Mouse (Mus musculus) lung, postnatal 0 days (tissue): Measurements from ENCODE around the gene Cnot2. TPM values are rescaled to one million over a fixed set of nuclear protein-coding genes. Genes with fewer than 3 reads are reported as not detected.
"Not testable (repeated sequence)": the region's sequence is repeated elsewhere in the genome, so short reads cannot be mapped to it uniquely, and the experiment has no call there.

Experiments used
- ATAC-seq: fragments of 200-750 bp; cut with Nextera tagmentation; 2 replicates; pipeline ENCODE4 v1.8.0; 2017; ENCODE audit warnings: moderate library complexity
- DNase-seq: peaks from one replicate; pipeline ENCODE4 v3.0.0-alpha.2; 2016; ENCODE audit warnings: low spot score
- H3K27ac ChIP-seq: fragments of 300-500 bp; sonication (generic); 2 replicates; pipeline ENCODE4 v1.5.1; 2014; ENCODE audit warnings: antibody characterized with exemption, mild to moderate bottlenecking, low read length, mixed read lengths
- H3K27me3 ChIP-seq: fragments of 300-500 bp; sonication (generic); replicated peaks from 2 replicates; pipeline ENCODE4 v1.6.1; 2014; ENCODE audit warnings: low read length, mixed read lengths; ENCODE audit not compliant: insufficient read depth
- H3K36me3 ChIP-seq: fragments of 300-500 bp; sonication (generic); 2 replicates; pipeline ENCODE4 v1.6.1; 2014; ENCODE audit warnings: low read length, mixed read lengths; ENCODE audit not compliant: insufficient read depth
- H3K4me1 ChIP-seq: fragments of 300-500 bp; sonication (generic); 2 replicates; pipeline ENCODE4 v1.6.1; 2014; ENCODE audit warnings: antibody characterized with exemption, low read depth, low read length, mixed read lengths; ENCODE audit not compliant: insufficient read depth
- H3K4me2 ChIP-seq: fragments of 300-500 bp; sonication (generic); replicated peaks from 2 replicates; pipeline ENCODE4 v1.6.1; 2014; ENCODE audit warnings: low read depth, mild to moderate bottlenecking, low read length, moderate library complexity, mixed read lengths
- H3K4me3 ChIP-seq: fragments of 300-500 bp; sonication (generic); 2 replicates; pipeline ENCODE4 v1.5.1; 2014; ENCODE audit warnings: low read depth, low read length
- H3K9ac ChIP-seq: fragments of 300-500 bp; sonication (generic); replicated peaks from 2 replicates; pipeline ENCODE4 v1.6.1; 2014; ENCODE audit warnings: low read depth, mild to moderate bottlenecking
- H3K9me3 ChIP-seq: fragments of 300-500 bp; sonication (generic); 2 replicates; pipeline ENCODE4 v1.6.1; 2016; ENCODE audit warnings: low read length, mixed read lengths
- CTCF ChIP-seq: IDR thresholded peaks from 2 replicates; pipeline ENCODE4 v1.5.1; 2016; ENCODE audit warnings: antibody characterized with exemption, mild to moderate bottlenecking
- EP300 ChIP-seq: IDR thresholded peaks from 2 replicates; pipeline ENCODE4 v1.6.1; 2016; ENCODE audit warnings: antibody characterized with exemption, mild to moderate bottlenecking, control low read depth
- WGBS: fragments of 180-500 bp; shearing (Covaris S2); extraction: QIAGEN DNeasy Blood & Tissue Kit; methylation state at CpG from one replicate; pipeline ENCODE4 v1.1.7; 2014; 5-methylcytosine and 5-hydroxymethylcytosine counted together
- polyA plus RNA-seq: library from polyadenylated mRNA; unstranded; fragments of >200 nt; fragmentation: Nextera tagmentation; extraction: Ambion mirVana; gene quantifications from 2 replicates; pipeline ENCODE4 v1.2.1, GENCODE M21; 2015

The Cnot2 gene
- 47.3 and 55.7 TPM in 2 replicates for polyA plus RNA-seq

- Histone ChIP-seq H3K27me3 (no peaks in the 10 kb centered on the region), H3K36me3 (no peaks in the 10 kb centered on the region), H3K4me1 (no peaks in the 10 kb centered on the region; the same call in 1 of the 2 replicates), H3K4me2 (peak within 1 kb of the TSS; percentile 80), H3K9ac (peak within 1 kb of the TSS; percentile 89), H3K9me3 (no peaks in the 10 kb centered on the region), H3K27ac (peak within 1 kb of the TSS; percentile 99), H3K4me3 (peak within 1 kb of the TSS; percentile 96)
- ATAC-seq (peak; percentile 93), DNase-seq (peak; percentile 94)
- WGBS, result under 1% methylated on average over 44 of the region's 47 CpGs
- no peak for TF ChIP-seq CTCF
- no peak for TF ChIP-seq EP300
Observed at GRCm38 (mm10) chr10:116581369-116581718, at the start of gene Cnot2. Cnot2 (minus strand) TSS chr10:116581511.

DNA sequence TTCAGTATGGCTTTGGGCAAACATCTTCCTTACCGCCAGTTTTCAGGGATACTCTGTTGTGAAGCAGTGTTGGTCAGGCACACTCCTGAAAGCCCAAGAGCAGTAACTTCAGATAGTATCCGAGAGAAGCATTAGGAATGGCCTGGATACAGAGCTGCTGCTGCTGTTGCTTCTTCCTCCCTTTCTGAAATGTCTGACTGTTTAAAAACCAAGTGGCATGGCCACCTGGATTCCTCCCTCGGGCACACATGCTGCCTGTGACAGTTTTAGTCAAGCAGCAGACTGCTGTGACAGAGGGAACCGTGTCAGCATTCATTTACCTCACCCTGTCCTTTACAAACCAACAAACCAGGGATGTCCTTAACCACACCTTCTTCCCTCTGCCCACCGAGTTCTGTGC, 47.6 kb upstream of the Cnot2 start:
- no peak for ATAC-seq

DNA sequence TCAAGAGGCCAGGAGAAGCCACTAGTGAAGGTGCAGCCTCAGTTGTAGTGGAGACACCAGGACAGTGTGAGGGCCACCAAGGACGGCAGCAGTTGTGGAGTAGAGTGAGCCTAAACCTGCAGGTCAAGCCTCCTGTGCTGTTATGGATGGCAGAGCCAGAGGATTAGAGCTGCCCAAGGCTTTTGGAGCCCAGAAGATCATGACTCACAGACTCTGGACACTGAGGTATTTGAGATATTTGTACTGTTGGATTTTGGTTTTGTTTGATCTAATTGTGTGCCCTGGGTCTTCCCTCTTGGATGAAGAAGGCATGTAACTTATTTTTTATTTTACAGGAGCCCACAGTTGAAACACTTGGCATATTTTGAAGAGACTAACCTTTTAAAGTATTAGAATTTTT, 44.7 kb upstream of the Cnot2 start:
- 77% methylated on average over 1 of the region's 1 CpGs for WGBS
- Histone ChIP-seq H3K27ac (no peak overlapping the region), H3K4me1 (no peaks in the 10 kb centered on the region), H3K27me3 (no peaks in the 10 kb centered on the region), H3K36me3 (no peaks in the 10 kb centered on the region), H3K9me3 (no peaks in the 10 kb centered on the region; the same call in 1 of the 2 replicates), H3K4me3 (no peak overlapping the region), H3K9ac (no peak overlapping the region), H3K4me2 (no peak overlapping the region)
- DNase-seq, result no peak
- TF ChIP-seq EP300 (no peak), CTCF (no peak)
- no peak for ATAC-seq

More for the DNA sequence above, 47.6 kb upstream of the Cnot2 start:
- H3K27ac ChIP-seq, result no peak overlapping the region
- no peaks in the 10 kb centered on the region for H3K9me3 ChIP-seq
- no peak overlapping the region for H3K4me3 ChIP-seq
- no peak for DNase-seq
- H3K4me2 ChIP-seq, result no peak overlapping the region
- H3K27me3 ChIP-seq, result no peaks in the 10 kb centered on the region
- TF ChIP-seq CTCF, result no peak
- 73% methylated on average over 5 of the region's 5 CpGs for WGBS
- H3K4me1 ChIP-seq, result no peaks in the 10 kb centered on the region
- H3K36me3 ChIP-seq, result no peaks in the 10 kb centered on the region
- no peak overlapping the region for H3K9ac ChIP-seq

DNA sequence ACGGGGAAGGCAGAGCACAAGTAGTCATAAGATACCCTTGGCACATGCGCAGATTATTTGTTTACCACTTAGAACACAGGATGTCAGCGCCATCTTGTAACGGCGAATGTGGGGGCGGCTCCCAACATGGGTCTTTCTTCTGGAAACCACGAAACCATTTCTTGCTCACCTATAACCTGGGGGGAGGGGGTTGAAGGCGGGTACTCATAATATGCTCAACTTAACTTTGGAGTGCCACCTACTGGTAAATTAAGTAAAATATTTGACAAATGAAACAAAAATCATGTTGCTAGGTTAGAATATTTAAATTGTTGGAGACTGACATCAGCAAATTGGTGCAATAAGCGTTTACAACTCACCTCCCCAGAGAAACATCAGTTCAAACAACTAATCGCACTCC, 31.9 kb upstream of the Cnot2 start:
- not testable (repeated sequence) for DNase-seq, H3K4me2 ChIP-seq, H3K27me3 ChIP-seq, H3K9me3 ChIP-seq, H3K27ac ChIP-seq, ATAC-seq, H3K9ac ChIP-seq, H3K4me1 ChIP-seq, H3K4me3 ChIP-seq, H3K36me3 ChIP-seq
- 94% methylated on average over 8 of the region's 10 CpGs for WGBS

- Histone ChIP-seq H3K9me3 (no peaks in the 10 kb centered on the region), H3K27me3 (no peaks in the 10 kb centered on the region), H3K27ac (no peak overlapping the region), H3K4me3 (no peak overlapping the region), H3K9ac (no peak overlapping the region), H3K36me3 (no peaks in the 10 kb centered on the region), H3K4me2 (no peak overlapping the region), H3K4me1 (no peaks in the 10 kb centered on the region)
- DNase-seq (no peak), ATAC-seq (no peak)
- 94% methylated on average over 4 of the region's 4 CpGs for WGBS
- TF ChIP-seq EP300, result no peak
- TF ChIP-seq CTCF, result no peak
Observed at GRCm38 (mm10) chr10:116604905-116605162, 23.5 kb upstream of the Cnot2 start.

GRCm38 (mm10) chr10:116604081-116604904, 23.0 kb upstream of the Cnot2 start:
- Histone ChIP-seq H3K9me3 (no peaks in the 10 kb centered on the region), H3K36me3 (no peaks in the 10 kb centered on the region), H3K9ac (no peak overlapping the region), H3K27me3 (no peaks in the 10 kb centered on the region), H3K4me1 (no peaks in the 10 kb centered on the region), H3K4me3 (no peak overlapping the region), H3K27ac (no peak overlapping the region), H3K4me2 (no peak overlapping the region)
- ATAC-seq, result no peak
- TF ChIP-seq CTCF (no peak), EP300 (no peak)
- DNase-seq, result no peak
- WGBS, result 76% methylated on average over 6 of the region's 6 CpGs
